Mouse (Mus musculus) embryo, embryonic 10 days (tissue): ENCODE data around the gene Hpgd.
"Not testable (repeated sequence)": the region's sequence is repeated elsewhere in the genome, so short reads cannot be mapped to it uniquely, and the experiment has no call there.

Experiments
- DNase-seq: peaks from one replicate; pipeline ENCODE4 v3.0.0-alpha.2; 2015; ENCODE audit warnings: low spot score

The Hpgd gene

GRCm38 (mm10) chr8:56294373-56294877 is at the start of gene Hpgd:
TSS of gene Hpgd (plus strand) at chr8:56294585.
- peak; percentile 79 for DNase-seq

- not testable (repeated sequence) for DNase-seq
Measured at GRCm38 (mm10) chr8:56251728-56252127, 42.7 kb upstream of the Hpgd start.

GRCm38 (mm10) chr8:56252314-56252713 is 42.1 kb upstream of the Hpgd start:
- no peak for DNase-seq

- DNase-seq = no peak
Measured at GRCm38 (mm10) chr8:56261190-56261589, 33.2 kb upstream of the Hpgd start.

GRCm38 (mm10) chr8:56269687-56270663 is 24.4 kb upstream of the Hpgd start:
- DNase-seq = no peak

- DNase-seq = no peak
Measured at GRCm38 (mm10) chr8:56272934-56273333, 21.5 kb upstream of the Hpgd start.

- DNase-seq = no peak
Measured at GRCm38 (mm10) chr8:56275316-56275715, 19.1 kb upstream of the Hpgd start.

- DNase-seq = no peak
Measured at GRCm38 (mm10) chr8:56277810-56278528, 16.4 kb upstream of the Hpgd start.

- no peak for DNase-seq
Measured at GRCm38 (mm10) chr8:56278545-56279063, 15.8 kb upstream of the Hpgd start.

GRCm38 (mm10) chr8:56283936-56284335 is 10.4 kb upstream of the Hpgd start:
- peak; percentile 2 for DNase-seq

- peak; percentile 3 for DNase-seq
Measured at GRCm38 (mm10) chr8:56284957-56285356, 9.4 kb upstream of the Hpgd start.

- DNase-seq = no peak
Measured at GRCm38 (mm10) chr8:56286717-56287116, 7.7 kb upstream of the Hpgd start.

- no peak for DNase-seq
Measured at GRCm38 (mm10) chr8:56287370-56288072, 6.9 kb upstream of the Hpgd start.

GRCm38 (mm10) chr8:56292318-56292717 is 2.1 kb upstream of the Hpgd start:
- DNase-seq = no peak

GRCm38 (mm10) chr8:56293480-56293879 is 905 bp upstream of the Hpgd start:
- peak; percentile 72 for DNase-seq

- no peak for DNase-seq
Measured at GRCm38 (mm10) chr8:56294886-56295555, 636 bp downstream of the Hpgd start.

GRCm38 (mm10) chr8:56299421-56299820 is 5.0 kb downstream of the Hpgd start:
- DNase-seq = no peak

GRCm38 (mm10) chr8:56301303-56301702 is 6.9 kb downstream of the Hpgd start:
- DNase-seq = not testable (repeated sequence)

GRCm38 (mm10) chr8:56304595-56304994 is 10.2 kb downstream of the Hpgd start:
- no peak for DNase-seq

- DNase-seq = no peak
Measured at GRCm38 (mm10) chr8:56313622-56314021, 19.2 kb downstream of the Hpgd start.

GRCm38 (mm10) chr8:56315189-56315588 is 20.8 kb downstream of the Hpgd start:
- DNase-seq = no peak
